Mouse (Mus musculus) stomach, postnatal 0 days (tissue): ENCODE results near the gene Acaca.

Experiments
- CTCF ChIP-seq: IDR thresholded peaks from 2 replicates; pipeline ENCODE4 v1.5.1; 2016; ENCODE audit warnings: antibody characterized with exemption, low read depth, mild to moderate bottlenecking, moderate library complexity
- EP300 ChIP-seq: optimal IDR thresholded peaks from 2 replicates; pipeline ENCODE3; 2016; ENCODE audit warnings: antibody characterized with exemption

GRCm38 (mm10) chr11:84129799-84130185, 320 bp downstream of the Acaca start:
- TF ChIP-seq CTCF: no peak
- no peak for TF ChIP-seq EP300
